Mouse (Mus musculus): ENCODE measurements around the gene Defb33. TPM values are rescaled to one million over a fixed set of nuclear protein-coding genes. Genes with fewer than 3 reads are reported as not detected.

Gene Defb33
- polyA plus RNA-seq (2015; fragmentation: Nextera tagmentation; extraction: Ambion mirVana): not detected in 2 replicates

GRCm38 (mm10) chr8:20892369-20892768, at the start of gene Defb33:
Defb33 (plus strand) TSS chr8:20892669.
- WGBS: 91% methylated on average over 2 of the region's 2 CpGs
- Histone ChIP-seq H3K9me3 (peaks cover 19% of the 10 kb centered on the region), H3K27me3 (replicated peaks) (no peaks in the 10 kb centered on the region), H3K4me2 (no peak within 1 kb of the TSS), H3K4me3 (no peak within 1 kb of the TSS), H3K36me3 (replicated peaks) (no peaks in the 10 kb centered on the region), H3K9ac (no peak within 1 kb of the TSS), H3K27ac (no peak within 1 kb of the TSS), H3K4me1 (no peaks in the 10 kb centered on the region)
- no peak for ATAC-seq (replicated peaks)

- peaks cover 11% of the 10 kb centered on the region; the same call in 1 of the 2 replicates for H3K9me3 ChIP-seq
- H3K9ac ChIP-seq: no peak overlapping the region
Observed at GRCm38 (mm10) chr8:20874608-20875007, 17.9 kb upstream of the Defb33 start.

GRCm38 (mm10) chr8:20902527-20902926, 10.1 kb downstream of the Defb33 start, which contains the start of gene Gm15056:
Gm15056 (minus strand) TSS chr8:20902627.
- no peak for ATAC-seq (replicated peaks)
- Histone ChIP-seq H3K4me3 (no peak within 1 kb of the TSS), H3K36me3 (replicated peaks) (no peaks in the 10 kb centered on the region), H3K27me3 (replicated peaks) (no peaks in the 10 kb centered on the region), H3K9ac (no peak within 1 kb of the TSS), H3K27ac (no peak within 1 kb of the TSS), H3K4me2 (no peak within 1 kb of the TSS), H3K9me3 (peaks cover 16% of the 10 kb centered on the region; the same call in 1 of the 2 replicates), H3K4me1 (no peaks in the 10 kb centered on the region)
- 55% methylated on average over 2 of the region's 2 CpGs for WGBS

More at GRCm38 (mm10) chr8:20874608-20875007, 17.9 kb upstream of the Defb33 start:
- no peaks in the 10 kb centered on the region for H3K27me3 ChIP-seq (replicated peaks)
- 52% methylated on average over 6 of the region's 6 CpGs for WGBS
- ATAC-seq (replicated peaks): no peak
- H3K36me3 ChIP-seq (replicated peaks): no peaks in the 10 kb centered on the region
- no peak overlapping the region for H3K4me2 ChIP-seq
- no peak overlapping the region for H3K4me3 ChIP-seq
- no peaks in the 10 kb centered on the region for H3K4me1 ChIP-seq
- H3K27ac ChIP-seq: no peak overlapping the region

DNA sequence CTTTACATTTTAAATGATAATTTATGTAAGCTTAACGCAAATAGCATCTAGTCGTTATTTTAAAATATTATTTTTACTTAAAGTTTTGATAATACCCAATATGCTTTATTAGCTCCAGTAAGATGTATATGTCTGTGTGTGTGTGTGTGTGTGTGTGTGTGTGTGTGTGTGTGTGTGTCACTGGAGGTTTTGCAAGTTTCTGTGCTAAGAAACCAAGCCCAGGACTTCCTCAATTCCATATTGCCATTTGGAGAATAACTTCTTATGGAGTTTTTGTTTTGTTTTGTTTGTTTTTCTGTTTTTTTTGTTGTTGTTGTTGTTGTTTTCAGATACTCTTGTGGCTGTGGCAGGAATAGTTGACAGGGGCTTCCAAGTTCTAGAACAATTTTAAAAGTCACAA, 14.7 kb downstream of the Defb33 start:
- WGBS: 94% methylated on average over 2 of the region's 2 CpGs
- ATAC-seq (replicated peaks): no peak
- Histone ChIP-seq H3K27me3 (replicated peaks) (no peaks in the 10 kb centered on the region), H3K9ac (no peak overlapping the region), H3K4me2 (no peak overlapping the region), H3K27ac (no peak overlapping the region), H3K4me1 (no peaks in the 10 kb centered on the region), H3K4me3 (no peak overlapping the region), H3K9me3 (0 out of 2 replicates have a peak, but pooled peaks cover 4% of the 10 kb centered on the region), H3K36me3 (replicated peaks) (no peaks in the 10 kb centered on the region)

- H3K36me3 ChIP-seq (replicated peaks): no peaks in the 10 kb centered on the region
- ATAC-seq (replicated peaks): no peak
- no peak overlapping the region for H3K9ac ChIP-seq
- H3K4me1 ChIP-seq: no peaks in the 10 kb centered on the region
- 61% methylated on average over 2 of the region's 2 CpGs for WGBS
- H3K27ac ChIP-seq: no peak overlapping the region
- no peaks in the 10 kb centered on the region for H3K27me3 ChIP-seq (replicated peaks)
- H3K9me3 ChIP-seq: peaks cover 9% of the 10 kb centered on the region; the same call in 1 of the 2 replicates
- H3K4me2 ChIP-seq: no peak overlapping the region
- H3K4me3 ChIP-seq: no peak overlapping the region
Observed at GRCm38 (mm10) chr8:20908256-20908655, 15.8 kb downstream of the Defb33 start.

DNA sequence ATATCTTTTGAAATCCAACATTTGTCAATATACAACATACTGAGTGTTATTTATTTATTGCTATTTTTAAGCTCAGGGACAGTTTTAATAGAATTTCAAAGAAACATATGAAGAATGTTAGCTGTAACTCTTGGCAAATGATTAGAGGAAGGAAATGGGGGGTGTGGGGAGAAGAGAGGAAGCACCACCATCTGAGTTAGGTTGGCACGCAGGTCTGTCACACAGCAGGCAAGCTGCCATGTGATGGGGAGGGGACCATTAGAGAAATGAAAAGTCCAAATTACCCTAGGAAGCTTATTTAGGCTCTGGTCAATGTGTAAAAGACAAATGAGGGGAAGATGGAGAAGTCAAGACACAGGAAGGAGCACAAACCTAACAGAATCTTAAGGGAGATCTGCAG, 19.8 kb downstream of the Defb33 start:
- WGBS: 85% methylated on average over 1 of the region's 1 CpGs
- no peak for ATAC-seq (replicated peaks)

DNA sequence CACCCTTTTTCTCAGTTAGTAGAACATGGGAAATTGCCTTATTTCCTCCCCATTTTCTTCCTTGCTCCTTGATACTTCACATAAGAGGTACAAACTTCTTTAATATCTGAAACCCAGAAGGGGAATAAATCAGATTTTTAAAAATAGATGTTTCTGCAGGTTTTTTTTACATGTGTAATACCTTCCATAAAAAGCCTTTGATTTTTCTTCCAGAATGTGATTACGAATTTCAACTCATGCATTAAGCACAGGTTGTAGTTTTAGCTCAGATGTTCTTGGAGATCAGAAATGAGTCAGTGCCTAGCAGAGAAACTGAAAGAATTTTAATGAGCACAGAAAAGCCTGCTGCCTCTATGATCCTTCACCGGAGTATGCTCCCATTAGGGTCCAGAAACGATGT, 29.5 kb downstream of the Defb33 start, which contains the start of gene Gm6040:
TSS of gene Gm6040 (minus strand) at position 101 of the 400 bp plus-strand sequence.
- WGBS: 85% methylated on average over 3 of the region's 3 CpGs
- H3K4me3 ChIP-seq: no peak within 1 kb of the TSS
- H3K4me1 ChIP-seq: no peaks in the 10 kb centered on the region
- no peak within 1 kb of the TSS for H3K4me2 ChIP-seq
- no peak within 1 kb of the TSS for H3K27ac ChIP-seq
- no peak within 1 kb of the TSS for H3K9ac ChIP-seq
- no peaks in the 10 kb centered on the region for H3K27me3 ChIP-seq (replicated peaks)
- ATAC-seq (replicated peaks): no peak
- peaks cover 30% of the 10 kb centered on the region for H3K9me3 ChIP-seq
- no peaks in the 10 kb centered on the region for H3K36me3 ChIP-seq (replicated peaks)

More for the DNA sequence above, 19.8 kb downstream of the Defb33 start:
- H3K4me3 ChIP-seq: no peak overlapping the region
- no peak overlapping the region for H3K9ac ChIP-seq
- H3K4me1 ChIP-seq: no peaks in the 10 kb centered on the region
- peaks cover 5% of the 10 kb centered on the region; the same call in 1 of the 2 replicates for H3K9me3 ChIP-seq
- no peak overlapping the region for H3K4me2 ChIP-seq
- H3K36me3 ChIP-seq (replicated peaks): no peaks in the 10 kb centered on the region
- no peaks in the 10 kb centered on the region for H3K27me3 ChIP-seq (replicated peaks)
- no peak overlapping the region for H3K27ac ChIP-seq

DNA sequence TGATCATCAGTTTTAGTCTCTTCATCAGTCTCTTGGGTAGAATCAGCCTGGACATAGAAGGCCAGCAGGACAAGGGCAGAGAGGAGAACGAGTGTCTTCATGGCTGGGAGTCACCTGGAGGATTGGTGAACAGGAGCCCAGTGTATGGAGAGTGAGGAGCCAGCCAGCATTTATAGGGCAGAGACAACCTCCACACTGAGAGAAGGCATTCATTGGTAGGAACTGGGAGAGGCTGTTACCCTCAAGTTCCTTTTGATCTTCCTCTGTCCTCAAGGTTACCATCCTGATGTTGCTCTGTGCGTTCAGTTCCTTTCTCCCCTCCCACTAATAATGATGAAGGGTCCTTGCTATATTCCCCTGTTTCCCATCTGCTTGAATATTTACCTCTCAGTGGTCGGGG, 52.1 kb downstream of the Defb33 start, which contains the start of gene AY761185:
TSS of gene AY761185 (minus strand) at position 101 of the 400 bp plus-strand sequence.
- no peak for ATAC-seq (replicated peaks)
- H3K4me2 ChIP-seq: no peak within 1 kb of the TSS
- whole genome bisulfite sequencing: 78% methylated on average over 3 of the region's 3 CpGs

More for the DNA sequence above, 52.1 kb downstream of the Defb33 start, which contains the start of gene AY761185:
- Histone ChIP-seq H3K4me3 (no peak within 1 kb of the TSS), H3K27ac (no peak within 1 kb of the TSS), H3K27me3 (replicated peaks) (no peaks in the 10 kb centered on the region), H3K36me3 (replicated peaks) (no peaks in the 10 kb centered on the region), H3K9me3 (peaks cover 24% of the 10 kb centered on the region), H3K4me1 (no peaks in the 10 kb centered on the region), H3K9ac (no peak within 1 kb of the TSS)

Other genes with a start within 250 kb of the Defb33 start
- not detected in 2 replicates for gene Gm15056, start 10.0 kb downstream of the Defb33 start, polyA plus RNA-seq (2015; fragmentation: Nextera tagmentation; extraction: Ambion mirVana)
- gene Gm6040, start 29.4 kb downstream of the Defb33 start, polyA plus RNA-seq (2015; fragmentation: Nextera tagmentation; extraction: Ambion mirVana): not detected in 2 replicates
- gene AY761185, start 52.0 kb downstream of the Defb33 start, polyA plus RNA-seq (2015; fragmentation: Nextera tagmentation; extraction: Ambion mirVana): not detected in 2 replicates
- gene Defa21, start 132.9 kb downstream of the Defb33 start, polyA plus RNA-seq (2015; fragmentation: Nextera tagmentation; extraction: Ambion mirVana): not detected in 2 replicates
- gene Defa23, start 162.4 kb downstream of the Defb33 start, polyA plus RNA-seq (2015; fragmentation: Nextera tagmentation; extraction: Ambion mirVana): not detected in 2 replicates
- not detected in 2 replicates for gene Defa35, start 172.4 kb downstream of the Defb33 start, polyA plus RNA-seq (2015; fragmentation: Nextera tagmentation; extraction: Ambion mirVana)
- gene Defa25, start 191.8 kb downstream of the Defb33 start, polyA plus RNA-seq (2015; fragmentation: Nextera tagmentation; extraction: Ambion mirVana): not detected in 2 replicates
- not detected in 2 replicates for gene Gm14851, start 203.4 kb downstream of the Defb33 start, polyA plus RNA-seq (2015; fragmentation: Nextera tagmentation; extraction: Ambion mirVana)
- not detected in 2 replicates for gene Defa30, start 242.0 kb downstream of the Defb33 start, polyA plus RNA-seq (2015; fragmentation: Nextera tagmentation; extraction: Ambion mirVana)